Mouse (Mus musculus) heart, postnatal 25 days (tissue): ENCODE results near the gene Itgad. TPM values are rescaled to one million over a fixed set of nuclear protein-coding genes. Genes with fewer than 3 reads are reported as not detected.
"Not testable (repeated sequence)": the region's sequence is repeated elsewhere in the genome, so short reads cannot be mapped to it uniquely, and the experiment has no call there.

Experiments
- DNase-seq: peaks from one replicate; pipeline ENCODE4 v3.0.0; 2022; ENCODE audit warnings: low spot score
- intact Hi-C: fragments of 180-260 bp; cut with DNase I; formaldehyde crosslinking; loops from one replicate; pipeline ENCODE4 v1.15.1; 2025
- total RNA-seq, 2 experiments: library from RNA; stranded (reverse); gene quantifications; 2 replicates each; pipeline ENCODE4 v1.2.3; 2021

Itgad gene
- not detected for total RNA-seq

DNA sequence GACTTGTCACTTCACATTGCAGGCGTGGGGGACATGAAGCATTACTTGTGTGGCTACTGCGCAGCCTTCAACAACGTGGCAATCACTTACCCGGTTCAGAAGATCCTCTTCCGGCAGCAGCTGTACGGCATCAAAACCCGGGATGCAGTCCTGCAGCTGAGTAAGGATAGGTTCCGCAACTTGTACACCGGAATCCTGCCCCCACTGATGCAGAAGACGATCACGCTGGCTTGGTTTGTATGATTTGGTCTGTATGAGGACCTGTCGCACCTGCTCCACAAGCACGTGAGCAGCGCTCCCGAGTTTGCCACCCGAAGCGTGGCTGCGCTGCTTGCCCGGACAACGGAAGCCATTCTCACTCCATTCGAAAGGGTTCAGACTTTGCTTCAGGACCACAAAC, at the start of gene Itgad:
Gene Itgad (plus strand): TSS at position 301 of the 400 bp plus-strand sequence.
- DNase-seq: no peak
- intact Hi-C loops: no loop called here

DNA sequence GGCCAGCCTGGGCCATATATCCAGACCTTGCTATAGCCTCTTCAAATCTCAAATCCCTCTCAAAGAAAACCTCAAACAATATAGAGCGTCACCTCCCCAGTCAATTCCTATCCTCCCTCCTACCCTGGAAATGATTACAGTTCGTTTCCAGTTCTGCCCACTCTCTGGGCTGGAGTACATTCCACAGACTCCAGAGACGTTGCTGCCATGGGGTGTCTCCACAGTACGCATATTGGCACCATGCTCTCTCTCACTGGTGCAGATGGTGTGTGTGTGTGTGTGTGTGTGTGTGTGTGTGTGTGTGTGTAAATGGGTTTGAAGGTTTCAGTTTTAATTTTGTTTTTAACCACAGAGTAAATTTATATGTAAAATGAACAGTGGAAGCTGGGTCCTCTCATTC, 48.9 kb upstream of the Itgad start:
- no peak for DNase-seq
- intact Hi-C loops: loop anchor here (2.0 kb wide), 1 partner anchor 104 kb away; no protein-coding TSS in a partner anchor

- intact Hi-C loops: no loop called here
These were observed 46.7 kb upstream of the Itgad start for GRCm38 (mm10) chr7:128107462-128107861.

GRCm38 (mm10) chr7:128110314-128110713, 43.9 kb upstream of the Itgad start:
- intact Hi-C loops: no loop called here

More at GRCm38 (mm10) chr7:128107462-128107861, 46.7 kb upstream of the Itgad start:
- no peak for DNase-seq

GRCm38 (mm10) chr7:128112131-128112530, 42.0 kb upstream of the Itgad start:
- intact Hi-C loops: no loop called here
- DNase-seq: no peak

More at GRCm38 (mm10) chr7:128110314-128110713, 43.9 kb upstream of the Itgad start:
- no peak for DNase-seq

DNA sequence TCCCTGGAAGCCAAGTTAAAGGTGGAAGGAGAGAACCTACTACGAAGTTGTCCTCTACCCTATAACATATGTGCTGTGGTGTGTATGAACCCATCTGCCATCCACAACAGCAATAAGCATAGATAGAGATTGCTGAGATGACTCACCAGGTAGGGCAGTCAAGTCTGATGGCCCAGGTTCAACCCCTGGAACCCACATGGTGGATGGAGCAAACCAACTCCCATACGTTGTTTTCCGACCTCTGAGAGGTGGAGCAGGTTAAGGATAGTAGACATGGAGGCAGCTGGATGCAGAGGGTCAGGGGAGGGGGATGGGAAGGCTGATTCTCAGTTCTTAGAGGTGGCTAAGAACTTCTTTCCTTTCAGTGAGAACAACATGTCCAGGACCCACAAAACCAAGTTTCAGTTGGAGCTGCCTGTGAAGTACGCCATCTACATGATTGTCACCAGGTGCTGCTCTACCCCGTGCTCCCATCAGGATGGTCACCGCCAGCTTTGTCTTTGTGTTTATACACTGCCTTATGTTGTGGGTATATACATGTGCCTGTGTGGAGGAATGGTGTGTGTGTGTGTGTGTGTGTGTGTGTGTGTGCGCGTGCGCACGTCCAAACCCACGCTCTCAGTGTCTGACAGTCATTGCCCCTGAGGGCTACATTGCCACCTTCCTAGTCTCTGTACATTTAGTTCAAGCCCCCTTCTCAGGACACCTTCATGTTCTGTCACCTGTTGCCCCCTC, 39.6 kb upstream of the Itgad start:
- intact Hi-C loops: no loop called here
- no peak for DNase-seq

- DNase-seq: no peak
- intact Hi-C loops: no loop called here
These were observed 38.8 kb upstream of the Itgad start for GRCm38 (mm10) chr7:128115211-128115958.

- intact Hi-C loops: no loop called here
- no peak for DNase-seq
These were observed 37.8 kb upstream of the Itgad start for GRCm38 (mm10) chr7:128116396-128116795.

DNA sequence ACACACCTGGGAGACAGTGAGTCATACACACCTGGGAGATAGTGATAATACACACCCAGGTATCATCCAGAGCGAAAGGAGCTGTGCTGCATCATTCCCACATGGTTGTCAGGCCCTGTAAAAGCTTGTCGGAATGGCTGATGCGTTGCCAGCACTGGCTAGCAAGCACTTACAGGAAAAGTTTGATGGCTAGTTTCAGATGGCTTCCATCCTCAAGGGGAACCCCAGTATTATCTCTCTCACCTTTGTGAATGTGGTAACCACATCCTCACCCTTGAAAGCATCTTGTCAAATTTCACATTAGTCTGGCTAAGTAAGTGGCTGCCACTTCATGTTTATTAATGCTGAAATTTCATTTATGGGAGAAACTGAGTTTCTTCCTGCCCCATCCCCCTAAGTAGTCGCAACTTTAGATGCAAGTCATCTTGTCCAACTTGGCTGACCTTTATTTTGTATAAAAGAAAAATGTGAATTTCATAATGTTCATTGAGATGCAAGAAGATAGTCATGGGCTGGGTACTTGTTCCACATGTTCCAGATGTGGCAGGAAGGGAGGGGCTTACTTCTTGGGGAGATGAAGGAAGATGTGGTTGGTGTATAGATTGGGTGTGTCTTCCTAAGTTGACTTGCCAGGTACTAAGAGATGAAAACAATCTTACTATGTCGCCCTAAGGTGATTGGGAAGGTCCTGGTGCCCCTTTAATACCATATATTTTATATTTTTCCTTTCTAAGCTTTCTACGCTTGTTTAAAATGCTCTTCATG, 34.3 kb upstream of the Itgad start:
- DNase-seq: no peak
- intact Hi-C loops: no loop called here

DNA sequence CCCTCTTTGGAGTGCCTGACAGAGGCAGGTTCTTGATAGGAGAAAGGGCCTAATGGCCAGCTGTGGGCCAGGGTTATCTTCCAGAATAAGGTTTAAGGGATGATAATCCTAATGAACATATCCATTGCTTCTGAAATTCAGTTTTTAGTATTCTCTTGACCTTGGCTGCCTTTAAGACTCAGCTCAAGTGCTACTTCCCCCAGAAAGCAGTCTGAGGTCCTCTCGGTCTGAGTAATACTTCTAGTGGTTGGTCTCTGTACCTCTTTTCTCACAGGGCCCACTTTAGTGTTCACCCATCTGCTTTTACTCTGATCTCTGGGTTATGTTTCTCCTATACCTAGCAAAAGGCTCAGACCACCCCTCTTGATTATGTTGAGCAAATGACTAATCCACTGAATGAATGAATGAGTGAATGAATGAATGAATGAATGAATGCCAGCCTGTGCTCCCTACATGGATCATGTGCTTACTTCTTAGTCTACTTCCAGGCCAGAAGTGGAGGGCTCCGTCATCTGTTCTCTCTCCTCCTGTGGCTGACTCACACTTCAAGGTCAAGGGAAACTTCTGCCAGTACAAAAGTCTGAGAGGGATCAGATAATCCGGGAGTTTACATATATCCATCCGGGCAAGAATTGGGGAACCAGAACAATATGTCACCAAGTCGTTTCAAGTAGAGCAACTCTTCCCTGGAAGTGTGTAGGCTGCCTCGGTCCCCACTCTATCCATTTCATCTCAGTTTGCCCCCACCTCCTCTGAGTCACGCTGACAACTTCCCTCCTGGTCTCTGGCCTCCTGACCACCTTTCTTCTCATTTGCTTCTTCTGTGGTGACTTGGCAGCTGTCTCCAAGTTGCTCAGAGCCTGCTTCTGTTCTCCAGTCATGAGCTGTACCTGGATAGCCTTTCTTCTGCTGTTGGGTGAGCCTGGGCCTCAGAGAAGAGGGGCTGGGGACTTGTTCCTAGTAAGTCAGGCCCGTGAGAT, 25.1 kb upstream of the Itgad start, which contains the start of gene Itgax:
Gene Itgax (plus strand): TSS at position 807 of the 980 bp plus-strand sequence.
- DNase-seq: no peak
- intact Hi-C loops: no loop called here

DNA sequence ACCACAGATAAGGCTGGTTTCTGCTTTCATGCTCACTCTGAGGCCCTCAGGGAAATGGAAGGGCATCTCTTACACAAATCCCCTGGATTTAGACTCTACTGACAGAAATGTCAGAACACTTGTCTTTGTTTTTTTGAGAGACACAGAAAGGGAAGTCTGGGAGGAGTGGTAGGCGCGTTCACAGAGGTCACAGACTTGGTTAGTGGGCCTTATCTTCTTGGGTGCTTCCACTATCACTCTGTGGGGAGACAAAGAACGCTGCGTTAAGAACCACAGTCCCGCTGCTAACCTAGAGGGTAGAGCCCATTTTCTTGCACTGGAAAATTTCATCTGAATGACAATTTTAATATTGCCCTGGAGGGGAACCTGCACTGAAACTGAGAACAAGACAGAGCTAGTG, 22.0 kb upstream of the Itgad start:
- intact Hi-C loops: no loop called here
- no peak for DNase-seq

DNA sequence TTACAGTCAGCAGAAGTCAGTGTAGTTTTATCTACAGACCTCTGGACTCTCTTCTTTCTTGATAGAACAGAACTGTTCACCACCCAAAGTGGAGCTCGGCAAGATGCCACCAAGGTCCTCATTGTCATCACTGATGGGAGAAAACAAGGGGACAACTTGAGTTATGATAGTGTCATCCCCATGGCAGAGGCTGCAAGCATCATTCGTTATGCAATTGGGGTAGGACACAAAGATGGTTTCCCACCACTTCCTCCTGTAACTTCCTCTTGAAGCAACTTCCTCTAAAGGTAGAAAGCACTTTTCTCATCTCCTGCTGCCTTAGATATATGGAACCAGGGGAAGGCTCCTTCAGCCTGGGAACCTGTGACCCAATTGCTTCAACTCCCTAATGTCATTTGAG, 20.6 kb upstream of the Itgad start:
- no peak for DNase-seq
- intact Hi-C loops: no loop called here

DNA sequence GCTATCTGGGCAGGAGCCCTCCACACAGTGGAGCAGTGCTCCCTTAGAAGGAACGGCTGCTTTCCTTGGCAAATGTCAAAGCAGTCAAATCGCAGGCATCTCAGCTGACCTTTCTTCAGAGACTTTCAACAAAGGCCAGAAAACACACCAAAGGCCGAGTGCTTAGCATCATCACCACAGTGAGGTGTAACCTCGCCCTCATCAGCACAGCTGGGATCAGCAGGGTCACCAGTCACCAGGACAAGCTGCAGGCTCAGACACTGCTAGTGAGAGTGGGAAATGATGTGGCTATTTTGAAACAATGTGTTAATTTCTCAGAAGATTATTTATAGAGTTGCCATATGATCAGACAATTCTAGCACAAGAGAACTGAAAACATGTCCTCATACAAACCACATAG, 17.2 kb upstream of the Itgad start:
- DNase-seq: no peak
- intact Hi-C loops: no loop called here

- DNase-seq: no peak
- intact Hi-C loops: no loop called here
These were observed 14.6 kb upstream of the Itgad start for GRCm38 (mm10) chr7:128139611-128140010.

DNA sequence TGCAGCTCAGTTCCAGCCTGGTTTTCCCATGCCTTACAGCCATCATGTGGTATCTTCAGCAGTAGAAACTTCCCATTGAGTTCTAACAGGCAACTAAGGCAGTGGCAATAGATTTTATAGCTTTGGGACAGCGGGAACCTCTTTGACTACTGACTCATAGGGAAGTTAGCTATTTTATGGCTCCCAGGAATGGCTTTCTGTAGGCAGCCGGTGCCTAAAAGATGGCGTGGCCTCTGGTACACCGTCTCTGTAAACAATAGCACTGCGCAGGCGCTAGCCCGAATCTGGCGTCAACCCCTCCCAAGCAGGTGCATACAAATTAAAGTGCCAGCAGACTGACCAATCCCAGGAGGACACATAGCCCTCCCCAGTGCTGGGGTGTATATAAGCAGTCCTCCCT, 3.2 kb upstream of the Itgad start:
- intact Hi-C loops: no loop called here
- no peak for DNase-seq

DNA sequence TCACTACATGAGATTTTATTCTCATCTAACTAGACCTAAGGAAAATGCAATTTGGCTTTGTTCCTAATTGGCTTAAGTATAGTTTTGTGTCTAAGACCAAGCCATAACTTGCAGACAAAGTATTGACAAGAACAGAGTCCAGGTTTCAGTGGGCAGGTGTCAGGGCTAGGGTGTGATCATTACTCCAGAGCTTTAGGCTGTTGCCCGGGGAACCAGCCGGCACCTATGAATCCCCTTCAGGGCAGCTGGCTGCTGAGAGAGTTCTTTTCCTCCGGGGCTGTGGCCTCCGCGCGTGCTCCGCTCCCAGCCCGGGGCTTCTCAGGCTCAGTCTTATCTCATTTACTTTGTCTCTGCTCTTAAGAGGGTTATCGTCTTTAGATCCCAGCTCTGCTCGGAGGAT, 748 bp downstream of the Itgad start:
- intact Hi-C loops: no loop called here
- no peak for DNase-seq

GRCm38 (mm10) chr7:128158688-128159354, 4.6 kb downstream of the Itgad start:
- intact Hi-C loops, DNase-seq: not testable (repeated sequence)

DNA sequence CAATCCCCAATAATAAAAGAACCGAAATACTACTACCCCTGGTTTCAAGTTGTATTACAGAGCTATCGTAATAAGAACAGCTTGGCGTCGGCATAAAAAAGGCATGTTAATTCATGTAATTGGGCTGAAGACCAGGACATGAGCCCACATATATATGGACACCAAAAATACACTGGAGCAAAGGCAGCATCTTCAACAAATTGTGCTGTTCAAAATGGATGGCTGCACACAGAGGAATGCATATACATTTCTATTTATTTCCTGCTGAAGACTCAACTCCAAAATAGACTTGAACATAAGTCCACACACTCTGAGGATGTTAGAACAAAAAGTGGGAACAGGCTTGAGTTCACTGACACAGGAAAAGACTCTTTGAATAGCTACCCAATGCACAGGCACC, 9.8 kb downstream of the Itgad start:
- intact Hi-C loops: no loop called here
- no peak for DNase-seq

DNA sequence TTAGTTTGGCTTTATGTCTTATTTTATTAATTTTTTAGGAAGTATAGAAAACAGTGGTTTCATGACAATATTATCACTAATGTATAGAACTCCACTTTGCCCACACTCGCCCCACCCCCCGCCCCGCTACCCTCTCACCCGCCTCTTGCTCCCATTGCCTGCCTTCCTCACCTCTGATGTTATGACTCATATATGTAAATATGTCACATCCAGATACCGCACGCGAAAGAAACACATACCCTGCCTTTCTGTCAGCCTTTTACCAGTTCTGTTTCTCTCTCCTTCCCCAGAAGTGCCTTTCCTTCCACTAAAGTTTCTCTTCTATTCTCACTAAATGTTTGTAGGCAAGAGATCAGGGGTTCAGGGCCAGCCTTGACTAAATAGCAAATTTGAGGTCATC, 12.2 kb downstream of the Itgad start:
- intact Hi-C loops: no loop called here
- DNase-seq: no peak
